Mouse (Mus musculus) liver, embryonic 11.5 days (tissue): ENCODE measurements around the gene Hcar2. TPM values are rescaled to one million over a fixed set of nuclear protein-coding genes. Genes with fewer than 3 reads are reported as not detected.

ENCODE experiments used
- ATAC-seq: fragments of 200-750 bp; cut with Nextera tagmentation; replicated peaks from 2 replicates; pipeline ENCODE4 v1.8.0; 2017; ENCODE audit warnings: moderate number of reproducible peaks, mild to moderate bottlenecking, moderate TSS enrichment, moderate library complexity; ENCODE audit not compliant: low FRiP score
- DNase-seq: peaks from one replicate; pipeline ENCODE4 v3.0.0-alpha.2; 2017; ENCODE audit warnings: low spot score
- H3K27ac ChIP-seq: fragments of 300-500 bp; sonication (generic); 2 replicates; pipeline ENCODE4 v1.5.1; 2014; ENCODE audit warnings: mild to moderate bottlenecking, low read depth, low read length, control low read depth
- H3K27me3 ChIP-seq: fragments of 300-500 bp; sonication (generic); replicated peaks from 2 replicates; pipeline ENCODE4 v1.6.1; 2014; ENCODE audit warnings: low read length, mixed read lengths; ENCODE audit not compliant: control insufficient read depth, insufficient read depth
- H3K36me3 ChIP-seq: fragments of 300-500 bp; sonication (generic); 2 replicates; pipeline ENCODE4 v1.6.1; 2014; ENCODE audit warnings: mild to moderate bottlenecking, low read length, moderate library complexity, mixed read lengths; ENCODE audit not compliant: control insufficient read depth, insufficient read depth
- H3K4me1 ChIP-seq: fragments of 300-500 bp; sonication (generic); replicated peaks from 2 replicates; pipeline ENCODE4 v1.6.1; 2014; ENCODE audit warnings: low read length, mixed read lengths; ENCODE audit not compliant: control insufficient read depth, insufficient read depth
- H3K4me2 ChIP-seq: fragments of 300-500 bp; sonication (generic); 2 replicates; pipeline ENCODE4 v1.6.1; 2014; ENCODE audit warnings: mild to moderate bottlenecking, control low read depth, moderate library complexity
- H3K4me3 ChIP-seq: fragments of 300-500 bp; sonication (generic); 2 replicates; pipeline ENCODE4 v1.5.1; 2014; ENCODE audit warnings: low read depth, low read length, control low read depth
- H3K9ac ChIP-seq: fragments of 300-500 bp; sonication (generic); 2 replicates; pipeline ENCODE4 v1.6.1; 2014; ENCODE audit warnings: low read depth, low read length, control low read depth
- H3K9me3 ChIP-seq: fragments of 300-500 bp; sonication (generic); 2 replicates; pipeline ENCODE4 v1.6.1; 2016; ENCODE audit warnings: low read length, inconsistent platforms, mixed read lengths; ENCODE audit not compliant: control insufficient read depth
- WGBS: fragments of 180-500 bp; shearing (Covaris S2); extraction: QIAGEN DNeasy Blood & Tissue Kit; methylation state at CpG from one replicate; pipeline ENCODE4 v1.1.7; 2014; 5-methylcytosine and 5-hydroxymethylcytosine counted together
- polyA plus RNA-seq: library from polyadenylated mRNA; unstranded; fragments of >200 nt; fragmentation: Nextera tagmentation; extraction: Ambion mirVana; gene quantifications from 2 replicates; pipeline ENCODE4 v1.2.1, GENCODE M21; 2014

The Hcar2 gene
- polyA plus RNA-seq, 1 experiment from 2014 or later, result not detected

- H3K27me3 ChIP-seq, result no peaks in the 10 kb centered on the region
- H3K9me3 ChIP-seq, result no peaks in the 10 kb centered on the region
- no peaks in the 10 kb centered on the region for H3K4me1 ChIP-seq
- DNase-seq (no peak), ATAC-seq (no peak)
- H3K36me3 ChIP-seq, result no peaks in the 10 kb centered on the region
- no peak overlapping the region for H3K4me2 ChIP-seq
- 75% methylated on average over 5 of the region's 5 CpGs for WGBS
- H3K9ac ChIP-seq, result no peak overlapping the region
- H3K4me3 ChIP-seq, result no peak overlapping the region
- H3K27ac ChIP-seq, result no peak overlapping the region
Observed at GRCm38 (mm10) chr5:123893520-123893919, 28.2 kb upstream of the Hcar2 start.

GRCm38 (mm10) chr5:123891669-123892068, 26.4 kb upstream of the Hcar2 start:
- Histone ChIP-seq H3K27me3 (no peaks in the 10 kb centered on the region), H3K9me3 (no peaks in the 10 kb centered on the region), H3K36me3 (no peaks in the 10 kb centered on the region), H3K4me1 (no peaks in the 10 kb centered on the region), H3K9ac (no peak overlapping the region), H3K27ac (no peak overlapping the region), H3K4me3 (no peak overlapping the region), H3K4me2 (no peak overlapping the region)
- 27% methylated on average over 6 of the region's 6 CpGs for WGBS
- DNase-seq, result peak; percentile 51
- ATAC-seq, result peak; percentile 47; the same call in 1 of the 2 replicates

- Histone ChIP-seq H3K4me2 (no peak overlapping the region), H3K4me1 (no peaks in the 10 kb centered on the region), H3K4me3 (no peak overlapping the region), H3K27me3 (no peaks in the 10 kb centered on the region), H3K9ac (no peak overlapping the region), H3K9me3 (no peaks in the 10 kb centered on the region), H3K27ac (no peak overlapping the region), H3K36me3 (no peaks in the 10 kb centered on the region)
- 74% methylated on average over 5 of the region's 5 CpGs for WGBS
- DNase-seq, result no peak
- no peak for ATAC-seq
Observed at GRCm38 (mm10) chr5:123890987-123891386, 25.7 kb upstream of the Hcar2 start.

- H3K4me1 ChIP-seq, result no peaks in the 10 kb centered on the region
- no peak overlapping the region for H3K4me2 ChIP-seq
- no peak overlapping the region for H3K9ac ChIP-seq
- H3K27ac ChIP-seq, result no peak overlapping the region
- DNase-seq (no peak), ATAC-seq (no peak)
- no peaks in the 10 kb centered on the region for H3K27me3 ChIP-seq
- 68% methylated on average over 2 of the region's 2 CpGs for WGBS
- H3K36me3 ChIP-seq, result no peaks in the 10 kb centered on the region
- H3K4me3 ChIP-seq, result no peak overlapping the region
- no peaks in the 10 kb centered on the region for H3K9me3 ChIP-seq
Observed at GRCm38 (mm10) chr5:123890312-123890711, 25.0 kb upstream of the Hcar2 start.

GRCm38 (mm10) chr5:123886365-123886764, 21.1 kb upstream of the Hcar2 start:
- Histone ChIP-seq H3K9ac (no peak overlapping the region), H3K27ac (no peak overlapping the region), H3K4me2 (no peak overlapping the region), H3K27me3 (no peaks in the 10 kb centered on the region), H3K9me3 (no peaks in the 10 kb centered on the region), H3K4me1 (no peaks in the 10 kb centered on the region), H3K36me3 (no peaks in the 10 kb centered on the region), H3K4me3 (no peak overlapping the region)
- 72% methylated on average over 3 of the region's 3 CpGs for WGBS
- DNase-seq, result no peak
- ATAC-seq, result no peak

GRCm38 (mm10) chr5:123884332-123884731, 19.0 kb upstream of the Hcar2 start:
- Histone ChIP-seq H3K4me3 (no peak overlapping the region), H3K36me3 (no peaks in the 10 kb centered on the region), H3K27me3 (no peaks in the 10 kb centered on the region), H3K9me3 (no peaks in the 10 kb centered on the region), H3K4me2 (no peak overlapping the region), H3K4me1 (peaks cover 3% of the 10 kb centered on the region), H3K9ac (no peak overlapping the region), H3K27ac (no peak overlapping the region)
- DNase-seq (no peak), ATAC-seq (no peak)
- WGBS, result 56% methylated on average over 10 of the region's 10 CpGs

- 71% methylated on average over 7 of the region's 7 CpGs for WGBS
- Histone ChIP-seq H3K4me3 (no peak overlapping the region), H3K36me3 (no peaks in the 10 kb centered on the region), H3K9ac (no peak overlapping the region), H3K27me3 (no peaks in the 10 kb centered on the region), H3K27ac (no peak overlapping the region), H3K9me3 (no peaks in the 10 kb centered on the region), H3K4me1 (peaks cover 3% of the 10 kb centered on the region), H3K4me2 (no peak overlapping the region)
- ATAC-seq (no peak), DNase-seq (no peak)
Observed at GRCm38 (mm10) chr5:123883891-123884290, 18.6 kb upstream of the Hcar2 start.

GRCm38 (mm10) chr5:123880778-123881177, 15.5 kb upstream of the Hcar2 start:
- H3K36me3 ChIP-seq, result no peaks in the 10 kb centered on the region
- no peak overlapping the region for H3K4me3 ChIP-seq
- no peak overlapping the region for H3K27ac ChIP-seq
- H3K4me1 ChIP-seq, result peaks cover 3% of the 10 kb centered on the region
- H3K9ac ChIP-seq, result no peak overlapping the region
- H3K4me2 ChIP-seq, result no peak overlapping the region
- DNase-seq (no peak), ATAC-seq (no peak)
- no peaks in the 10 kb centered on the region for H3K9me3 ChIP-seq
- H3K27me3 ChIP-seq, result no peaks in the 10 kb centered on the region
- 84% methylated on average over 14 of the region's 14 CpGs for WGBS

GRCm38 (mm10) chr5:123879928-123880327, 14.6 kb upstream of the Hcar2 start, which contains the start of gene Hcar1:
TSS of gene Hcar1 (minus strand) at chr5:123880020.
- DNase-seq (no peak), ATAC-seq (no peak)
- Histone ChIP-seq H3K4me2 (peak within 1 kb of the TSS; percentile 4; the same call in 1 of the 2 replicates), H3K4me3 (no peak within 1 kb of the TSS), H3K4me1 (peaks cover 3% of the 10 kb centered on the region), H3K9ac (no peak within 1 kb of the TSS), H3K36me3 (no peaks in the 10 kb centered on the region), H3K27me3 (no peaks in the 10 kb centered on the region), H3K27ac (no peak within 1 kb of the TSS), H3K9me3 (no peaks in the 10 kb centered on the region)
- WGBS, result 49% methylated on average over 12 of the region's 12 CpGs
